Mouse (Mus musculus) stomach, adult 2 months (tissue): ENCODE results near the gene Cyren. TPM values are rescaled to one million over a fixed set of nuclear protein-coding genes. Genes with fewer than 3 reads are reported as not detected.

ENCODE experiments used
- polyA plus RNA-seq: library from polyadenylated mRNA; depleted of rRNA; stranded (reverse); fragments of >200 nt; gene quantifications from 2 replicates; pipeline ENCODE4 v1.2.3, GENCODE M21; 2012; rRNA removed

Cyren gene
- 2.3 and 3.5 TPM in 2 replicates for polyA plus RNA-seq

DNA sequence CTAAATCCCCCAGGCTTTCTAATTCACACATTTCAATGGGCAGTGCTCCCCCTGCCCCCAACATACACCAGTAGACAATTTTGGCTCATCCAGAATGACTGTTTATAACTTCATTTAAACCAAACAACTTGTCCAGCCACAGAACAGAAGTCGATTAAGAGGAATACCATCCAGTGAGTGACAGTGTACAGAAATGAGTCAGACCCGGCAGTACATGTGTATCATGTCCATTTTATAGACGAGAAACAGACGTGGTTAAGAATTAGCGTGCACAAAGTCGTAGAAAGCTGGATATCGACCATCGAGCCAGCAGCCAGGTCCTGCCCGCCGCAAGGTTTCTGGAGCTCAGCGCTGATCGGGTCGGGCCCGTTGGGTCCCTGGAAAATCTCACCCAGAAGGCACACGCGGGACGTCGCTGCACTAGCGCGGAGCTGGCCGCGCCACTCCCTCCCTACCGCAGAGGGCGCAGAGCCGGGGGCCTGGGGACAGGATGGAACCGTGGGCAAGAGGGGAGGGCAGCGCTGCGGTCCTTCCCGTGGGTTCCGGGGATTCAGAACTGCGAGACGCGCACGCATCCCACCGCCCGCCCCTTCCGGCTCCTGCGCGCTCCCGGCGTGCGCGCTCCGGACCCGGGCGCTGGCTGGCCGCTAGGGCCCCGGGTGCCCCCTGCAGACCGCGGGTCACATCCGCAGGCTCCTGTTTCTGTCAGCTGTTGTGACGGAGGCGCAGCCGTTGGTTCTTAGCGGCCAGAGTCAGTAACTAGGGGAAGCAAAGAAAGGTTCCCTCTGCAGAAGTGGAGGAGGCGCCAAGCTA lies at the start of gene Cyren:
Gene Cyren, minus strand, starts transcription at position 552 of the 813 bp plus-strand sequence.

DNA sequence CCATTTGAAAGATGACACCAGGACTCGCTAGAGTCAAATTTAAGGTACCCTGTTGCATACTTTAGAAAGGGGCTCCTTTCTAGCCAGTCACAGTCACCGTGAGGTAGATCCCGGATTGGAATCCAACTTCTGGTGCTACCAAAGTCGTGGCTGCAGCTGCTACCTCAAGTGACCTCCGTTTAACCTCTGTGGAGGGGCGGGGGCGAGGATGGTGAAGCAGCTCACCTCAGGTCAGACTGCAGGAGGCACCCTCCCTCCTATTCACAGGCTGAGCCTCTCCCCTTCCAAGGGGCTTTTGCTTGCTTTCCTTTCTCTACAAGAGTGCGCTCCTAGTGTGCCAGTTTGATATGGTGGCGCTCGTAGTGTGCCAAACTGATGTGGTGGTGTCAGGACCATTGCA lies 42.1 kb upstream of the Cyren start, which contains the start of gene Stra8:
Gene Stra8, plus strand, starts transcription at position 208 of the 400 bp plus-strand sequence.

DNA sequence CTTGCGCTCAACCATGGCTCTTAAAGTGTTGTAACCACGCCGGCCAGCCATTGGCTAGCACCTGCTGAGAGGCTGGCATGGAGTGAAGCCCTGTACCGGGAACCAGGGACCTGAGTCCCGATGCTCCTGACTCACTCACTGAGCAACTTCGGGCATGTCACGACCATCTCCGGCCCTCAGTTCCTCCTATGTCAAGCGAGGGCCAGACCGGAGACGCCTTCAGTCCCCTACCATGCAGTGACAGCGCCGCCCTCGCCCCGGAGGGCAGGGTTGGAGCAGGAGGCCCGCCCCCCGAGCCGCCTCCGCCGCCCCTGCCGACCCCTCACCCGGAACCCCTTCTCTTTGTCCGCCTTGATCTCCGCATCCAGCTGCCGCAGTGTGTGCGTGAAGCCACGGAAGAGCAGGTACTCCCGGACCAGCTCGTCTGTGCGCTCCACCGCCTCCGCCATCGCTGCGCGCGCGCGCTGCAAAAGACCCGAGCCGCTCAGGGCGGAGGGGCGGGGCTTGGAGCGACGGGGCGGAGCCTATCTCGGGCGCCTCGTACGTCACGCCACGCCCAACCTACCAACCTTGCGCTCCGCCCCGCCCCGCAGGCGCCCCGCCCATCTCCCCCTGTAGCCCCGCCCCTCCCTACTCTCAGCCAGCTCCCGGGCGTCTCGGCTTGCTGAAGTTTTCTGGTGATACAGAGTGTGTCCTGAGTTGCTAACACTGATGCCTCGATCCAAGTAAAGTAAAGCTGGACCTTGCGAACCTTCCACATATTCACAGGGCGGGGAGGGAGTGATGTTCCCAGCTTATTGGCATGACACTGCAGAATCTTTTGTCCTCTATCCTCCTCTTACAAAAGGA lies 32.7 kb upstream of the Cyren start, which contains the start of gene Wdr91:
Gene Wdr91, minus strand, starts transcription at position 506 of the 849 bp plus-strand sequence.

DNA sequence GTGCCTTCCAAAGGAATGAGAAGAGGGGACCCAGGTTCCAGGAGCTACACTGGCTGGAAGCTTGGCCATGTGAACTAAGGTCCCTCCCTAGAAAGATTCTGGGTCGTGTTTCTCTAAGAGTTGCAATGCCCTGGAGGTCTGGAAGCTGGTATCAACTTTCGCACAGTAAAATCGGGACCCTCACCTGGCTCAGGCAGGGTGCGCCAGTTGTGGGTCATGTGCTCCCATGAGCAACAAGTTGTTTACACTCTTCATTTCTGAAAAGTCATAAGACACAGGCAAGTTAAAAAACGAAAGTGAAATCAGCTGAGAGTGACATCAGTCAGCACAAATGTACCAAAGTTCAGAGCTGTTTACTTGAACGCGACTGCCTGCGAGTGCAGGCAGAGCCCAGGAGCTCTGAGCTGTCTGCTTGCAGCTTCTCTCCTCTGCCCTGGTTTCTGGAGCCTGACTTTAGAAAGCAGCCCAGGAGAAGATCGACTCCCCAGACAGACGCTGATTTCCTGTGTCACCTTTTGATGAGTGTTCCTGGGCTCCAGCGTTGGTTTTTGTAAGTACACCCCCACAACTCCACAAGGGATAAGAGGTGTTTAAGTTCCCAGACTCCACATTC lies 15.0 kb downstream of the Cyren start, which contains the start of gene Tmem140:
Gene Tmem140, plus strand, starts transcription at position 356 of the 613 bp plus-strand sequence.

Other genes with a start within 250 kb of the Cyren start
- 0.28 and 0.98 TPM in 2 replicates for gene Agbl3, start 97.6 kb downstream of the Cyren start, polyA plus RNA-seq
- 5.8 and 6.6 TPM in 2 replicates for gene Tmem140, start 14.9 kb downstream of the Cyren start, polyA plus RNA-seq
- gene Wdr91, start 32.8 kb upstream of the Cyren start, polyA plus RNA-seq: 5.1 and 5.8 TPM in 2 replicates
- gene Stra8, start 42.1 kb upstream of the Cyren start, polyA plus RNA-seq: not detected in 2 replicates
- gene Slc23a4, start 110.3 kb upstream of the Cyren start, polyA plus RNA-seq: 1.1 and 3.4 TPM in 2 replicates